21 mouse cellular contexts compared by ENCODE assay signal in genomic region chr5:25723016-25723415, GRCm38 (mm10). TPM values are rescaled to one million over a fixed set of nuclear protein-coding genes. Genes with fewer than 3 reads are reported as not detected.
DNase-seq lines count a peak whose midpoint lies in the region; ATAC-seq and TF ChIP-seq lines count a peak whose summit lies in the region.
"Had no signal": no experiment of that assay in that cellular context is flagged by ENCODE, and none has a peak within 500 bp of the region (broad histone marks: within the 10 kb centered on the region; RNA-seq: fewer than 3 reads in every experiment).

No protein-coding gene starts in this region.

- H3K27ac ChIP-seq in forebrain, embryonic 14.5 days (ENCODE audit: low read depth, low read length), result no peak overlapping the region
- no peak overlapping the region for H3K27ac ChIP-seq in forebrain, embryonic 12.5 days
- H3K27ac ChIP-seq in hindbrain, postnatal 0 days, result no peak overlapping the region
- H3K27ac ChIP-seq in hindbrain, embryonic 11.5 days (ENCODE audit: low read depth, low read length), result no peak overlapping the region
- H3K27ac ChIP-seq: forebrain, embryonic 15.5 days; kidney, postnatal 0 days; layer of hippocampus, adult 2 months; left cerebral cortex, adult 2 months; limb, embryonic 10.5 days had no signal

- no peak overlapping the region for H3K4me3 ChIP-seq in forebrain, embryonic 14.5 days (ENCODE audit: low read depth, low read length)
- no peak overlapping the region for H3K4me3 ChIP-seq in forebrain, embryonic 12.5 days (replicated peaks)
- H3K4me3 ChIP-seq in hindbrain, postnatal 0 days (ENCODE audit: low read length), result no peak overlapping the region
- H3K4me3 ChIP-seq in hindbrain, embryonic 11.5 days (ENCODE audit: low read depth, low read length), result no peak overlapping the region
- H3K4me3 ChIP-seq: forebrain, embryonic 15.5 days; layer of hippocampus, adult 2 months; left cerebral cortex, adult 2 months; limb, embryonic 10.5 days had no signal

- H3K36me3 ChIP-seq in forebrain, embryonic 14.5 days (ENCODE audit: control insufficient read depth, insufficient read depth, low read length), result no peaks in the 10 kb centered on the region
- H3K36me3 ChIP-seq in forebrain, embryonic 12.5 days (replicated peaks), result no peaks in the 10 kb centered on the region
- no peaks in the 10 kb centered on the region for H3K36me3 ChIP-seq in hindbrain, postnatal 0 days (ENCODE audit: insufficient read depth, low read length)
- H3K36me3 ChIP-seq in hindbrain, embryonic 11.5 days (ENCODE audit: control insufficient read depth, insufficient read depth, low read length), result no peaks in the 10 kb centered on the region
- H3K36me3 ChIP-seq: forebrain, embryonic 15.5 days; limb, embryonic 10.5 days had no signal

- no peak overlapping the region for H3K9ac ChIP-seq in forebrain, embryonic 14.5 days (ENCODE audit: low read length)
- H3K9ac ChIP-seq in forebrain, embryonic 12.5 days, result no peak overlapping the region
- no peak overlapping the region for H3K9ac ChIP-seq in hindbrain, postnatal 0 days (replicated peaks; ENCODE audit: low read length)
- no peak overlapping the region for H3K9ac ChIP-seq in hindbrain, embryonic 11.5 days (ENCODE audit: low read depth, low read length)
- H3K9ac ChIP-seq: forebrain, embryonic 15.5 days had no signal

- ATAC-seq in forebrain, embryonic 14.5 days, result no peak
- no peak for ATAC-seq in forebrain, embryonic 12.5 days (ENCODE audit: low FRiP score)
- no peak for ATAC-seq in hindbrain, postnatal 0 days
- no peak for ATAC-seq in hindbrain, embryonic 11.5 days (ENCODE audit: low FRiP score)
- ATAC-seq: forebrain, embryonic 15.5 days; midbrain, embryonic 16.5 days had no signal

- H3K27me3 ChIP-seq in forebrain, embryonic 14.5 days (replicated peaks; ENCODE audit: control insufficient read depth, insufficient read depth, low read length), result no peaks in the 10 kb centered on the region
- H3K27me3 ChIP-seq in forebrain, embryonic 12.5 days, result no peaks in the 10 kb centered on the region
- H3K27me3 ChIP-seq in hindbrain, postnatal 0 days (ENCODE audit: insufficient read depth, low read length), result no peaks in the 10 kb centered on the region
- H3K27me3 ChIP-seq in hindbrain, embryonic 11.5 days (ENCODE audit: control insufficient read depth, insufficient read depth, low read length), result no peaks in the 10 kb centered on the region
- H3K27me3 ChIP-seq: forebrain, embryonic 15.5 days had no signal

- TF ChIP-seq CTCF in hindbrain, postnatal 0 days (IDR thresholded peaks at IDR 0.05; ENCODE audit: low read depth), result no peak

- H3K9me3 ChIP-seq in forebrain, embryonic 14.5 days (replicated peaks; ENCODE audit: control insufficient read depth, low read length), result no peaks in the 10 kb centered on the region
- H3K9me3 ChIP-seq in forebrain, embryonic 12.5 days, result no peaks in the 10 kb centered on the region
- no peaks in the 10 kb centered on the region for H3K9me3 ChIP-seq in hindbrain, postnatal 0 days (ENCODE audit: low read length)
- no peaks in the 10 kb centered on the region for H3K9me3 ChIP-seq in hindbrain, embryonic 11.5 days (ENCODE audit: control insufficient read depth, low read length)
- H3K9me3 ChIP-seq: forebrain, embryonic 15.5 days; limb, embryonic 10.5 days had no signal

- no peak overlapping the region for H3K4me2 ChIP-seq in forebrain, embryonic 14.5 days (ENCODE audit: low read length)
- H3K4me2 ChIP-seq in forebrain, embryonic 12.5 days, result no peak overlapping the region
- H3K4me2 ChIP-seq in hindbrain, postnatal 0 days (ENCODE audit: low read depth, low read length), result no peak overlapping the region
- no peak overlapping the region for H3K4me2 ChIP-seq in hindbrain, embryonic 11.5 days (replicated peaks; ENCODE audit: low read depth, low read length)
- H3K4me2 ChIP-seq: forebrain, embryonic 15.5 days had no signal

- peak; percentile 11 for DNase-seq in forebrain, embryonic 14.5 days (ENCODE audit: low spot score)
- peak; percentile 44 for DNase-seq in hindbrain, postnatal 0 days (ENCODE audit: low spot score)
- DNase-seq in hindbrain, embryonic 11.5 days (ENCODE audit: low spot score), result no peak
- peak; percentile 80 for DNase-seq in adipocyte (ENCODE audit: low spot score)
- DNase-seq in skeletal muscle tissue, adult 2 months (ENCODE audit: low read depth, low spot score), result peak; percentile 56
- no peak for DNase-seq in urinary bladder, postnatal 4 days (ENCODE audit: low spot score in 2 of 2)
- DNase-seq: cerebellum, adult 11 months; kidney, adult 18-20 months; lung, adult 18-20 months; lung, postnatal 14 days; right cerebral cortex, postnatal 14 days; thymus, adult 18-20 months; thymus, postnatal 4 days had no signal

- no peaks in the 10 kb centered on the region for H3K4me1 ChIP-seq in forebrain, embryonic 14.5 days (ENCODE audit: control insufficient read depth, insufficient read depth, low read length)
- no peaks in the 10 kb centered on the region for H3K4me1 ChIP-seq in forebrain, embryonic 12.5 days
- H3K4me1 ChIP-seq in hindbrain, postnatal 0 days (ENCODE audit: insufficient read depth, low read length), result no peaks in the 10 kb centered on the region
- H3K4me1 ChIP-seq in hindbrain, embryonic 11.5 days (replicated peaks; ENCODE audit: control insufficient read depth, insufficient read depth, low read length), result no peaks in the 10 kb centered on the region
- H3K4me1 ChIP-seq: limb, embryonic 10.5 days had no signal

- WGBS in forebrain, embryonic 14.5 days, result 52% methylated on average over 2 of the region's 2 CpGs
- 70% methylated on average over 2 of the region's 2 CpGs for WGBS in forebrain, embryonic 12.5 days
- WGBS in hindbrain, postnatal 0 days, result 49% methylated on average over 2 of the region's 2 CpGs
- WGBS in hindbrain, embryonic 11.5 days, result 69% methylated on average over 2 of the region's 2 CpGs

RNA-seq across cellular contexts. Expression of gene Xrcc2, which starts 17.4 kb away (rescaled TPM):
- polyA plus RNA-seq in forebrain, embryonic 14.5 days (2014; fragmentation: Nextera tagmentation; extraction: Ambion mirVana), result 4.2 and 4.5 TPM in 2 replicates
- 14.0 and 18.1 TPM in 2 replicates for polyA plus RNA-seq in forebrain, embryonic 12.5 days (2016; fragmentation: Nextera tagmentation; extraction: Ambion mirVana)
- total RNA-seq in hindbrain, postnatal 0 days (2014; rRNA removed), result 13.4 and 23.2 TPM in 2 replicates
- 5.5 and 5.7 TPM in 2 replicates for polyA plus RNA-seq in hindbrain, postnatal 0 days (2015; fragmentation: Nextera tagmentation; extraction: Ambion mirVana)
- polyA plus RNA-seq in hindbrain, embryonic 11.5 days (2014; fragmentation: Nextera tagmentation; extraction: Ambion mirVana), result 7.9 and 10.2 TPM in 2 replicates

RNA-seq across cellular contexts. Expression of gene Actr3b, which starts 36.8 kb away (rescaled TPM):
- polyA plus RNA-seq in forebrain, embryonic 14.5 days (2014; fragmentation: Nextera tagmentation; extraction: Ambion mirVana), result 48.6 and 53.0 TPM in 2 replicates
- 19.5 and 20.2 TPM in 2 replicates for polyA plus RNA-seq in forebrain, embryonic 12.5 days (2016; fragmentation: Nextera tagmentation; extraction: Ambion mirVana)
- 18.8 and 25.7 TPM in 2 replicates for total RNA-seq in hindbrain, postnatal 0 days (2014; rRNA removed)
- polyA plus RNA-seq in hindbrain, postnatal 0 days (2015; fragmentation: Nextera tagmentation; extraction: Ambion mirVana), result 53.6 and 58.1 TPM in 2 replicates
- 8.0 and 9.9 TPM in 2 replicates for polyA plus RNA-seq in hindbrain, embryonic 11.5 days (2014; fragmentation: Nextera tagmentation; extraction: Ambion mirVana)
- total RNA-seq: hematopoietic stem cell, adult 5-6 weeks had no signal

Comparison
In these comparisons a context has a peak if more than half of its experiments do, and no peak if none do; other contexts are left out.
1. DNase-seq: peak in forebrain, embryonic 14.5 days (single experiment), hindbrain, postnatal 0 days (single experiment), adipocyte (single experiment) and skeletal muscle tissue, adult 2 months (single experiment); none in hindbrain, embryonic 11.5 days (single experiment) and urinary bladder, postnatal 4 days (0 of 2).